Mouse (Mus musculus): ENCODE measurements around the gene Chst10.

Chst10 gene

DNA sequence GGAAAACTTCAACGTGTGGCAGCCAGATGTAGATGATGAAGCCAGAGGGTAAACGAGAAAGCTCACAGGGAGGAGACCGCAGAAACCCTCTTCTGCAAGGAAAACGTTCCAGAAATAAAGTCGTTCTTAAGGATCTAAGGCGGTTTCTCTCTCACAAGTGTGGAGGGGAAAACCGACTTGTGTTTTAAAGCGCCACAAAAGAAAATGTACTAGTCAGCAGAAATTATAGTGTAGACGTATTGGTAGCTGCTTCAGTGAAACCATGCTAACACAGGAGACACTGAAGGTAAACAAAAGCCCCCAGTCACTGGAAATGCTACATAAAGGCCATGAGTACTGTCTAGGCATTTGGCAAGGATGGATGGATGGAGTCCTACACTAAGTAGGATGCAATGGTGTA is 80.7 kb downstream of the Chst10 start:
- no peak for DNase-seq (ENCODE audit: inconsistent ontology term)

DNA sequence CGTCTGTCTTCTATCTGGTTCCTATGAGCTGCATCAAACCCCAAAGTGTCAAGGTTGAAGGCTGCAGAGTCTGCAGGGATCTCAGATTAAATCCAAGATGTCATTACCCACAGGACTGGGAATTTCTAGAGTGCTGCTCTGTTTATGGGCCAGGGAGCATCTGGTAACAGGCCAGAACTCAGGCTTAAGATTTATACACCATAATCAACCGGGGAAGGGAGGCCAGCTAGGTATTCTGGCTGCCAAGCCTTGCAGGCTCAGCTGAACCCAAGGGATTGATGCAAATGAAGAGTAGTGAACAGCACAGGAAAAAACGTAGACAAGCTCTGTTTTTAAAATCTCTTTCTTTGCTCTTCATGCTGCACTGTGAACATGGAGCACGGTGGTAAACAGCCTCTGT is 81.7 kb downstream of the Chst10 start:
- no peak for DNase-seq (ENCODE audit: inconsistent ontology term)

Measured in Muller cell, postnatal 12 days (primary cell).